Mouse (Mus musculus) small intestine, adult 2 months (tissue): ENCODE data around the gene Galnt4. TPM values are rescaled to one million over a fixed set of nuclear protein-coding genes. Genes with fewer than 3 reads are reported as not detected.

Experiments used
- H3K27ac ChIP-seq: fragments of 200-500 bp; 2 replicates; pipeline ENCODE4 v1.5.1; 2012; ENCODE audit warnings: low read depth, low read length, control low read depth, inconsistent platforms; ENCODE audit not compliant: insufficient read depth
- H3K27me3 ChIP-seq: fragments of 200-500 bp; 2 replicates; pipeline ENCODE4 v1.6.1; 2012; ENCODE audit warnings: mild to moderate bottlenecking, moderate library complexity, low read length, inconsistent platforms; ENCODE audit not compliant: control insufficient read depth, insufficient read depth
- H3K36me3 ChIP-seq: fragments of 200-500 bp; 2 replicates; pipeline ENCODE4 v1.6.1; 2012; ENCODE audit warnings: mild to moderate bottlenecking, low read length, control low read depth, inconsistent platforms; ENCODE audit not compliant: control insufficient read depth, insufficient read depth
- H3K4me1 ChIP-seq: fragments of 200-500 bp; 2 replicates; pipeline ENCODE4 v1.6.1; 2012; ENCODE audit warnings: low read length, inconsistent platforms, mixed read lengths; ENCODE audit not compliant: control insufficient read depth, insufficient read depth, insufficient read length
- H3K4me3 ChIP-seq: fragments of 200-500 bp; 2 replicates; pipeline ENCODE4 v1.5.1; 2012; ENCODE audit warnings: low read depth, mild to moderate bottlenecking, control low read depth, inconsistent platforms, low read length, moderate library complexity
- CTCF ChIP-seq: fragments of 200-500 bp; IDR thresholded peaks from 2 replicates; pipeline ENCODE4 v1.5.1; 2012; ENCODE audit warnings: low read depth, mild to moderate bottlenecking, control low read depth, inconsistent platforms, low read length, moderate library complexity, mixed read lengths; ENCODE audit not compliant: insufficient replicate concordance, insufficient read length; ENCODE audit errors: extremely low read depth
- POLR2A ChIP-seq: fragments of 200-500 bp; IDR thresholded peaks from 2 replicates; pipeline ENCODE4 v1.6.1; 2012; ENCODE audit warnings: low read depth, mild to moderate bottlenecking, control low read depth, inconsistent platforms, low read length, moderate library complexity
- WGBS: fragments of 180-500 bp; shearing (Covaris S2); methylation state at CpG from one replicate; pipeline ENCODE4 v1.1.7; 2018; 5-methylcytosine and 5-hydroxymethylcytosine counted together
- polyA plus RNA-seq: library from polyadenylated mRNA; depleted of rRNA; stranded (reverse); fragments of >200 nt; gene quantifications from 2 replicates; pipeline ENCODE4 v1.2.3, GENCODE M21; 2012

The Galnt4 gene
- polyA plus RNA-seq, 1 experiment, result 3.4 TPM

DNA sequence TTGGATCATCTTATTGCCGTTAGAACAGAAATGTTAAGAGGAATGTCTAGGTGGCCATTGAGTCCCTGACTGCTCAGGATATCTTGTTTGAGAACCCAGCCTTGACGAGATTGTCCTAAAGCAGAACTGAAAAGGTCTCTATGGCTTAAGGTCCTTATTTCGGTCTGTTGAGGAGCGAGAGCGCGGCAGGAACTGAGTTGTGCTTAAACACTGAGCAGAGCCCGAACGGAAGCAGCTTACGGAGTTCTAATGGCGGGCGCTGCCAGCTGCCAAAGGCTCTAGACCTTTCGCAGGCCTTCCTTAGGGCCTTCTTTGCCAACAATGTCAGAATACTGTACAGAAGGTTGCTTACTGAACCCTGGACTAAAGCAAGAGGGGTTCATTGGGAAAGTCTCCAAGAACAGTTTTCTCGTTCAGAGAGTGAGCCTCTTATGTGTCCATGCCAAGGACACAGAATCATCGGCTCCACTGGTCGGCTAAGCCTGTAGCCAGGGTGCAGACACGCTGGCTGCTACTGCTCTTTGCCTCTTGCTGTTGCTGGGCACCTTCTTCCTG is 25.4 kb downstream of the Galnt4 start:
- Histone ChIP-seq H3K27ac (peak overlapping the region; percentile 96), H3K27me3 (no peaks in the 10 kb centered on the region), H3K36me3 (peaks cover 2% of the 10 kb centered on the region; the same call in 1 of the 2 replicates), H3K4me1 (peaks cover 33% of the 10 kb centered on the region; the same call in 1 of the 2 replicates), H3K4me3 (no peak overlapping the region)
- WGBS, result 77% methylated on average over 16 of the region's 16 CpGs
- TF ChIP-seq CTCF (no peak), POLR2A (no peak)

DNA sequence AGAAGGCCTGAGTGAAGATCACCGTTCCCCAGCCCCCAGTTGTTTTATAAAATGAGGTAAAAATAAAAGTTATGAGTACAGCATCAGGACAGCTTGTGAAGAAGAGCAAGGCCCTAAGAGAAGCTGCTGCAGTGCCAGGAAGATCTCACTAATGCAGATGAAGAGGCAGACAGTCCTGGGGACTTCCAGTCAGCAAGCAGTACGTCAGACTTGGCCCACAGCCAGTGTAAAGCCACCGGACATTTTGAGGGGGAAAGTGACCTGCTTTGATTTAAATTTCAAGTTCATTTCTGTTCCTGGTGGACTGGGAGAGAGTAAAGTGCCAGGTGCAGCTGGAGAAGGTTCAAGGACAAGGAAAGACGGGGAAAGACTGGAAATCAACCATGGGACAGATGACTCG is 28.4 kb downstream of the Galnt4 start:
- no peaks in the 10 kb centered on the region for H3K27me3 ChIP-seq
- no peak overlapping the region for H3K27ac ChIP-seq
- 42% methylated on average over 5 of the region's 5 CpGs for WGBS
- no peak overlapping the region; the same call in 1 of the 2 replicates for H3K4me3 ChIP-seq
- no peak for TF ChIP-seq POLR2A
- no peak for TF ChIP-seq CTCF
- peaks cover 2% of the 10 kb centered on the region; the same call in 1 of the 2 replicates for H3K36me3 ChIP-seq
- peaks cover 23% of the 10 kb centered on the region; the same call in 1 of the 2 replicates for H3K4me1 ChIP-seq

DNA sequence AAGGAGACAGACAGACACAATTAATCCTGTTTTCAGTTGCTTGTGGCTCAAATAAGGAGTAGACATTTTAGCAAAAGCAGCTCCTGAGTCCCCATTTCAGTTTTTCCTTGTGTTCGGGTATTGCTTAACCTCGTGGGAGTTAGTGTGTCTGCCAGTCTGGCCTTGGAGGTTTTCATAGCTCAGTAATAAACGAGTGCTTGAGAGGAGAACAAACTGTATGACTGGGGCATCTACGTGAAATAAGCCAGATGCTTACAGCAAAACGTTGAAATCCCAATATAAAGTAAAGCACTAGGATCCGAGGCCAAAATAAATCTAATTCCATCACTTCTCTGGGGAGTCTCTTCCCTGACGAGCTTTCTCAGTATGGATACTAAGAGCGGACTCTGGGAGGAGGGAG is 37.7 kb downstream of the Galnt4 start:
- TF ChIP-seq CTCF (no peak), POLR2A (no peak)
- 79% methylated on average over 8 of the region's 8 CpGs for WGBS
- Histone ChIP-seq H3K4me1 (no peaks in the 10 kb centered on the region), H3K27ac (no peak overlapping the region), H3K27me3 (no peaks in the 10 kb centered on the region), H3K36me3 (peaks cover 9% of the 10 kb centered on the region), H3K4me3 (no peak overlapping the region)

DNA sequence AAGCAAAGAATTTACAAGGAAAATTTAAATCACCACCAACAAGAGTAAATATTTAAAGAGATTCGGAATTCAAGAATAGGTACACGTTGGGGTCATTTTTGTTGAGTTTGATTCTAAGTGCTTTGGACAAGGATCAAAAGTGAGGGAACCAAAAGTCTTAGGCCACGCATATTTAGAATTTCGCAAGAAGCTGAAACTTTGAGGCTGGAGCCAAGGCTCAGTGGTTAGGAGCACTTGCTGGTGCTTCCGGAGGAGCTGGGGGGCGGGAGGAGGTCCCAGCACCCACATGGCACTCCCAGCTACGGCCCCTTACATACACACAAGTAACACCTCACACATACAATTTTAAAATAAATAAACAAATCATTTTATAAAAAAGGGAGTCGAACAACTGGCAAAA is 38.6 kb downstream of the Galnt4 start:
- no peak overlapping the region for H3K27ac ChIP-seq
- H3K27me3 ChIP-seq, result no peaks in the 10 kb centered on the region
- TF ChIP-seq CTCF, result no peak
- no peak for TF ChIP-seq POLR2A
- H3K36me3 ChIP-seq, result peaks cover 9% of the 10 kb centered on the region
- H3K4me1 ChIP-seq, result no peaks in the 10 kb centered on the region
- WGBS, result 86% methylated on average over 8 of the region's 8 CpGs
- no peak overlapping the region for H3K4me3 ChIP-seq

DNA sequence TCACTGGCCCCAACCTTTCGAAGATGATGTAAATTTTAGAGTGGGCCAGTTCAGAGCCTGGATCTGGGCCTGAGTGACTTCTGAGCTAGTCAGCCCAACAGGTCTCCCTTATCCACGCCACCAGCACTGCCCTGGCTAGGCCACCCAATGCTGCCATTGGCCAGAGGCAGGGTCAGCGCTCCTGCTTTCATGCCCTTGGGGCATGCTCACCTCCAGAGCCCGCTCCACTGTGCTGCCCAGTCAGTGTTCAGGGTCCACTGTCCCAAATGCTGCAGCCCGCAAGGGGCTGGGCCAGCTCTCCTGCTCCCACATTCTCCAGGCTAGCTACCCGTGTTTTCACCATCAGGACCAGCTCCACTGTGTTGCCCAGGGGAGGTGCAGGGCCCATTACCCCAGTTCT is 42.1 kb downstream of the Galnt4 start:
- Histone ChIP-seq H3K27ac (no peak overlapping the region), H3K4me3 (no peak overlapping the region), H3K36me3 (peaks cover 7% of the 10 kb centered on the region), H3K27me3 (no peaks in the 10 kb centered on the region), H3K4me1 (no peaks in the 10 kb centered on the region)
- 94% methylated on average over 6 of the region's 6 CpGs for WGBS
- no peak for TF ChIP-seq CTCF
- no peak for TF ChIP-seq POLR2A

DNA sequence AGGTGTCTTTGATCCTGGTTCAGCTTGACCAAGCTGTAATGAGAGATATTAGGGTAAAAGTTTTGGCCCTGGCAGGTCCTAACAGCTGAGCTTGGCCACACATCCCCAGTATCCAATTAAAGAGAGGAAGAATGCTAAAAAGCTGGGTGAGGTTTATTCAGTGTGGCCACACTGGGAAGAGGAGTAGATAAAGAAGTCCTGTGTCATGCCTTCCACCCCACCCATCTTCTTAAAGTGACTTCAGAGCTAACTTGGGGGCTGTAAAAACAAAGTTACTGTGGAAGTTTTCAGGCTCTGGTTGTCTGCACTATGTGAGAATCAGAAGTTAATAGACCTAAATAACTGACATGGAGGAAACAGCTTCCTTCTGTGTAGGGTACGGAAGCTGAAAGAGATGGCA is 43.6 kb downstream of the Galnt4 start:
- TF ChIP-seq CTCF (no peak), POLR2A (no peak)
- WGBS, result 93% methylated on average over 1 of the region's 1 CpGs
- Histone ChIP-seq H3K36me3 (peaks cover 11% of the 10 kb centered on the region), H3K4me3 (no peak overlapping the region), H3K27me3 (no peaks in the 10 kb centered on the region), H3K27ac (no peak overlapping the region), H3K4me1 (no peaks in the 10 kb centered on the region)

- H3K27ac ChIP-seq, result no peak overlapping the region
- H3K4me3 ChIP-seq, result no peak overlapping the region
- no peaks in the 10 kb centered on the region for H3K27me3 ChIP-seq
- no peaks in the 10 kb centered on the region for H3K4me1 ChIP-seq
- peaks cover 13% of the 10 kb centered on the region for H3K36me3 ChIP-seq
- TF ChIP-seq POLR2A (no peak), CTCF (peak; percentile 60; the same call in 1 of the 2 replicates)
- 76% methylated on average over 6 of the region's 6 CpGs for WGBS
Observed at GRCm38 (mm10) chr10:99152063-99152462, 44.1 kb downstream of the Galnt4 start.

GRCm38 (mm10) chr10:99154635-99155034 is 46.7 kb downstream of the Galnt4 start:
- no peak overlapping the region for H3K4me3 ChIP-seq
- no peak overlapping the region for H3K27ac ChIP-seq
- H3K27me3 ChIP-seq, result no peaks in the 10 kb centered on the region
- TF ChIP-seq CTCF (no peak), POLR2A (no peak)
- peaks cover 12% of the 10 kb centered on the region for H3K36me3 ChIP-seq
- 75% methylated on average over 8 of the region's 8 CpGs for WGBS
- no peaks in the 10 kb centered on the region for H3K4me1 ChIP-seq
